Mouse (Mus musculus): ENCODE results near the gene Crlf3. TPM values are rescaled to one million over a fixed set of nuclear protein-coding genes. Genes with fewer than 3 reads are reported as not detected.
A peak's percentile ranks its signal among the peaks of the same experiment; 100 is the strongest.

Crlf3 gene
- polyA plus RNA-seq, 1 experiment from 2014 or later: 48.2 TPM

DNA sequence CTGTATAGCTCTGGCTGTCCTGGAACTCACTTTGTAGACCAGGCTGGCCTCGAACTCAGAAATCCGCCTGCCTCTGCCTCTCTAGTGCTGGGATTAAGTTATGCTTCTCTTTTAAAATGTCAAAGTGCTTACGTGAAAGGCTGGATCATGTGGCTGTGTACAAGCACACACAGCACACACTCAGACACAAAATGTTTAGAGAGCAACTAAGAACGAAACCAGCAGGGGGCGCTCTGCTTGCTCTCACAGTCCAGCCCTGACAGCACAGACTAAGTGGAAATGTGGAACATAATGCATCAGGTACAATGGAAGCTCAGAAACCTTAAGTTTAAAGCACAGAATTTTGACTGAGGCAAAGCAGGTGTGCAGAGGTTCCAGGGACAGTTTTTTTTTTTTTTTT, 6.1 kb upstream of the Crlf3 start:
- Histone ChIP-seq H3K27ac (ENCODE audit: low read depth, low read length) (no peak overlapping the region), H3K9ac (ENCODE audit: low read depth, low read length) (no peak overlapping the region), H3K4me2 (replicated peaks; ENCODE audit: low read depth, low read length) (no peak overlapping the region), H3K4me1 (ENCODE audit: control insufficient read depth, insufficient read depth, low read length) (no peaks in the 10 kb centered on the region), H3K27me3 (ENCODE audit: control insufficient read depth, insufficient read depth, low read length) (no peaks in the 10 kb centered on the region), H3K9me3 (ENCODE audit: control insufficient read depth, low read length) (no peaks in the 10 kb centered on the region), H3K36me3 (ENCODE audit: control insufficient read depth, insufficient read depth, low read length) (no peaks in the 10 kb centered on the region), H3K4me3 (ENCODE audit: low read length) (no peak overlapping the region)
- ATAC-seq (ENCODE audit: low FRiP score, low TSS enrichment): peak; percentile 76
- WGBS: 15% methylated on average over 5 of the region's 5 CpGs

DNA sequence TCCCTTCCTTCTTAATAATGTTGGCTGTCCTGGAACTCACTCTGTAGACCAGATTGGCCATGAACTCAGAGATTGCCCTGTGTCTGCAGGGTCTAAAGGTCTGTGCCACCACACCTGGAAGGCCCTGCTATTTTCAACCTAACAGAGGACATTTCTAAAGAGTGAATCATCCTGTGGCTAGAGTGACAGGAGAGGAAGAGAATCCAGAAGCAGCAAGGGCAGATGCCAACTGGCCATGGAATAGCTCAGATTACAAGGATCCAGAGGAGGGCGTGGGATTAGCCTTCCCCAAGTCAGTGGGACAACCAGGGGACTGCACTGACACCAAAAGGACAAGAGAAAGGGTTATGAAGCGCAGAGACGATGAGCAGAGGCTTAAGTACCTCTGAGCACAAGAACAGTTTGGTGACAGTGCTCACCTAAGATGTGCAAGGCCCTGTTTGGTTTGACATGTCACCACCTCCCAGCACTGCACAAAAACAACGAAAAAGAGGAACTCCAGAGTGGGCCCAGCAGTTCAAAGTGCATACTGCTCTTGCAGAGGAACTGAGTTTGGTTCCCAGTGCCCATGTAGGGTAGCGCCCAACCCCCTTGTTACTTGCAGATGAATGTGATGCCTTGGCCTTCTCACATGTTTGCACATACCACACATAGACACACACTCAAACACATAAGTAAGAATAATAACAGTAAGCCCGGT, 4.7 kb upstream of the Crlf3 start:
- Histone ChIP-seq H3K9ac (ENCODE audit: low read depth, low read length) (no peak overlapping the region), H3K4me2 (replicated peaks; ENCODE audit: low read depth, low read length) (no peak overlapping the region), H3K27ac (ENCODE audit: low read depth, low read length) (no peak overlapping the region), H3K27me3 (ENCODE audit: control insufficient read depth, insufficient read depth, low read length) (no peaks in the 10 kb centered on the region), H3K36me3 (ENCODE audit: control insufficient read depth, insufficient read depth, low read length) (no peaks in the 10 kb centered on the region), H3K9me3 (ENCODE audit: control insufficient read depth, low read length) (no peaks in the 10 kb centered on the region), H3K4me1 (ENCODE audit: control insufficient read depth, insufficient read depth, low read length) (no peaks in the 10 kb centered on the region), H3K4me3 (ENCODE audit: low read length) (no peak overlapping the region)
- WGBS: 69% methylated on average over 6 of the region's 6 CpGs
- no peak for ATAC-seq (ENCODE audit: low FRiP score, low TSS enrichment)

DNA sequence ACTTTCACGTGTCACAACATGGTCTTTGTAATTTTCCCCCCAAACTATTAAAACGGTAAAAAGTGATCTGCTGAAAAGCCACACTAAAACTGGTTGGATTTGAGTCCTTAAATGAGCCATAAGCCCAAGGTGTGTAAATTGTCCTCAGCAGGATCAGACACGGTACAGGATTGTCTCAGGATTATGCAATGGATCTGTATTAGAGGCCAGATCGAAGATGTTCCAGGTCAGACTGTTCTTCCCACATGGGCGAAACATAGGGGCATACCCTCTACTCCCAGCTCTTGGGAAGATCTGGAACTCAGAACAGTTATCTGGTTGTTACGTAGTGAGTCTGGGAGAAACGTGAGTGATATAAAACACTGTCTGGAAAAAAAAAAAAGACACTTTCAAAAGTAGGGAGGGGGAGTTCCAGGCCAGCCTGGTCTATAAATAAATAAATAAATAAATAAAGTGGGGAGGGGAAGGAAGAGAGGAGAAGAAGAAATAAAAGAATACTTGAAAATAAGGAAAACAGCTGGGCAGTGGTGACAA, 1.1 kb upstream of the Crlf3 start:
- no peaks in the 10 kb centered on the region for H3K27me3 ChIP-seq (ENCODE audit: control insufficient read depth, insufficient read depth, low read length)
- H3K36me3 ChIP-seq (ENCODE audit: control insufficient read depth, insufficient read depth, low read length): no peaks in the 10 kb centered on the region
- H3K27ac ChIP-seq (ENCODE audit: low read depth, low read length): peak overlapping the region; percentile 96; the same call in 1 of the 2 replicates
- ATAC-seq (ENCODE audit: low FRiP score, low TSS enrichment): no peak
- WGBS: 83% methylated on average over 7 of the region's 7 CpGs
- H3K4me2 ChIP-seq (replicated peaks; ENCODE audit: low read depth, low read length): no peak overlapping the region
- H3K9ac ChIP-seq (ENCODE audit: low read depth, low read length): no peak overlapping the region
- H3K9me3 ChIP-seq (ENCODE audit: control insufficient read depth, low read length): no peaks in the 10 kb centered on the region
- H3K4me3 ChIP-seq (ENCODE audit: low read length): no peak overlapping the region
- H3K4me1 ChIP-seq (ENCODE audit: control insufficient read depth, insufficient read depth, low read length): no peaks in the 10 kb centered on the region

DNA sequence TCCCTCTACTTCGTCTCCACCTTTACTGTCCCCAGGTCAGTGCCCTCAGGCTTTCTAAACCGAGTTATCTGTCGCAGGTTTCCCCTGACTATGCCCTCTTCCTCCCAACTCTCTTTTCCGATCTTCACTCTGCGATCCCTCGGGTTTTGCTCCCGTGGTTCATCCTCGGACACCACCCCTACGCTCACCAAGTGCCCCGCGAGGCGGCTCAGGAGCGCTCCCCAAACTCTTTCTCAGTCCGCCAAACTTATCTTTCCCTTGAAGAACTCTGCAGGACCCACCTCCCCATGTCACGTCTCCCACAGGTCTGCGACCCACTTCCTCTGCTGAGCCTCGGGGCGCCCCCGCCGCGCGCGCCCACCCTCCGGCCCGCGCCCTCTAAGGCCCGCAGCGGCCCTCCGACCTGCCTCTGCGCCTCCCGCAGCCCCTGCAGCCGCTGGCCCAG, 388 bp downstream of the Crlf3 start:
- H3K9ac ChIP-seq (ENCODE audit: low read depth, low read length): peak overlapping the region; percentile 94
- peak overlapping the region; percentile 91 for H3K4me3 ChIP-seq (ENCODE audit: low read length)
- no peaks in the 10 kb centered on the region for H3K9me3 ChIP-seq (ENCODE audit: control insufficient read depth, low read length)
- no peak; the same call in 1 of the 2 replicates for ATAC-seq (ENCODE audit: low FRiP score, low TSS enrichment)
- WGBS: under 1% methylated on average over 32 of the region's 32 CpGs
- H3K4me1 ChIP-seq (ENCODE audit: control insufficient read depth, insufficient read depth, low read length): no peaks in the 10 kb centered on the region
- peak overlapping the region; percentile 48 for H3K4me2 ChIP-seq (replicated peaks; ENCODE audit: low read depth, low read length)
- no peaks in the 10 kb centered on the region for H3K27me3 ChIP-seq (ENCODE audit: control insufficient read depth, insufficient read depth, low read length)
- no peaks in the 10 kb centered on the region for H3K36me3 ChIP-seq (ENCODE audit: control insufficient read depth, insufficient read depth, low read length)
- peak overlapping the region; percentile 96 for H3K27ac ChIP-seq (ENCODE audit: low read depth, low read length)

DNA sequence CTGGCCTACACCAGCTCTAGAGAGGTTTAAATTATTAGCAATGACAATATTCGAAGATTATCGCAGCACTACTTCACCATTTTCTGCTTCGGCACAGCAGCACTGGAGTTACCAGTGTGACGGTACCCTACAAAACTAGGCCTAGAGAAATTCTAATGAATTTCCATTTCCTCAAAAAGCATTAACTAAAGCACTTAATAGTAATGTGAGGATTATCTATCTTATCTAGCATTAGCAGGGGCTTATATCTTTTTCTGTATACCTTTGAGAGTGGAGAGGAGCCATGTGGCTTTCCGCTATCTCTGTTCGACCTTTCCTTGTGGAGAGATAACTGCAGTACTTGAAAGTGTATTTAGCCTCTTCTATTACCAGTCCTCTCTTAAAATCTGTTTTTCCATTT, 1.0 kb downstream of the Crlf3 start:
- Histone ChIP-seq H3K36me3 (ENCODE audit: control insufficient read depth, insufficient read depth, low read length) (no peaks in the 10 kb centered on the region), H3K9me3 (ENCODE audit: control insufficient read depth, low read length) (no peaks in the 10 kb centered on the region), H3K4me1 (ENCODE audit: control insufficient read depth, insufficient read depth, low read length) (no peaks in the 10 kb centered on the region), H3K27ac (ENCODE audit: low read depth, low read length) (no peak overlapping the region), H3K27me3 (ENCODE audit: control insufficient read depth, insufficient read depth, low read length) (no peaks in the 10 kb centered on the region), H3K4me3 (ENCODE audit: low read length) (peak overlapping the region; percentile 91), H3K4me2 (replicated peaks; ENCODE audit: low read depth, low read length) (peak overlapping the region; percentile 48), H3K9ac (ENCODE audit: low read depth, low read length) (peak overlapping the region; percentile 94)
- 59% methylated on average over 6 of the region's 6 CpGs for WGBS
- no peak for ATAC-seq (ENCODE audit: low FRiP score, low TSS enrichment)

DNA sequence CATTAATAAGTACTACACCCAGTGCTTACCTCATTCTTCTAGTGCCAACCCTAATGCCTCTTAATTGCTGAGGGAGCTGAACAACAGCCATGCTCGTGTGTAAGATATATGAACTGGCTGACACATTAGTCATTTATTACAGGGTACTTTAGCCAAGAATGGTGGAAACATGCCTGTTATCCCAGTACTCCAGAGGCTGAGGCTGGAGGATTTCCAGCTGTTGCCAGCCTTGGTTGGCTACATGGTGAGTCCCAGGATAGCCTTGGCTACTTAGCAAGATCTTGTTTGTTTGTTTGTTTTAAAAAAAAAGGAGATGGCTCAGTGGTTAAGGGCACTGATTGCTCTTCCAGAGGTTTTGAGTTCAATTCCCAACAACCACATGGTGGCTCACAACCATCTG, 2.0 kb downstream of the Crlf3 start:
- Histone ChIP-seq H3K4me3 (ENCODE audit: low read length) (no peak overlapping the region), H3K9ac (ENCODE audit: low read depth, low read length) (no peak overlapping the region), H3K27ac (ENCODE audit: low read depth, low read length) (no peak overlapping the region), H3K27me3 (ENCODE audit: control insufficient read depth, insufficient read depth, low read length) (no peaks in the 10 kb centered on the region), H3K36me3 (ENCODE audit: control insufficient read depth, insufficient read depth, low read length) (no peaks in the 10 kb centered on the region), H3K4me1 (ENCODE audit: control insufficient read depth, insufficient read depth, low read length) (no peaks in the 10 kb centered on the region), H3K4me2 (replicated peaks; ENCODE audit: low read depth, low read length) (no peak overlapping the region), H3K9me3 (ENCODE audit: control insufficient read depth, low read length) (no peaks in the 10 kb centered on the region)
- no peak for ATAC-seq (ENCODE audit: low FRiP score, low TSS enrichment)
- WGBS: 10% methylated on average over 1 of the region's 1 CpGs

DNA sequence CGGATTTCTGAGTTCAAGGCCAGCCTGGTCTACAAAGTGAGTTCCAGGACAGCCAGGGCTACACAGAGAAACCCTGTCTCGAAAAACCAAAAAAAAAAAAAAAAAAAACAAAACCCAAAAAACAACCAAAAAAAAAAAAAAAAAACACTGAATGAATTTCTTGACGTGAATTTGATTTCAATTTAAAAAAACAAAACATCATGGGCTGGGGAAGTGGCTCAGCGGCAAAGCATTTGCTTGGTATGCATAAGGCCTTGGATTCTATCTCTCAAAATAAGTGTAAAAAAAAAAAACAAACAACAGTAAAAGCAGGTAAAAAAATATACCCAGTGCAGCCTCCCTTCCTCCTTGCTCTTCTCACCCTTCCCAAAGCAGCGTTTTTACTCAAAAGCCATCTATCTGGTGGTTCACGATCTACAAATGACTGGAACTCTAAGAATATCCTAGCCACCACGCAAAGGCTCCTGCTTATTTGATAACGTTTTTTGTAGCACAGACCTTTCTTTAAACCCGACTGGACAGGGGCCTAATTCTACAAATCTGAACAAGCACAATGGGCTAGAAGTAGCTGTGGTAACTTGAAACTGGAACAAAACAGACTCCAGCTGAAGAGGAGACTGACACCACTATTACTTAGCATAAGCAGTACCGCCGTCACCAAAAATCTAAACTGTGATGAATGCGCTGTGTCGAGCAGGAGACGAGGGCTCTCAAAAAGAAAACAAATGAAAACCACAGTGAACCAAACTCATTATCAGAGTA, 2.8 kb downstream of the Crlf3 start:
- Histone ChIP-seq H3K27me3 (ENCODE audit: control insufficient read depth, insufficient read depth, low read length) (no peaks in the 10 kb centered on the region), H3K4me3 (ENCODE audit: low read length) (no peak overlapping the region), H3K27ac (ENCODE audit: low read depth, low read length) (no peak overlapping the region), H3K9ac (ENCODE audit: low read depth, low read length) (no peak overlapping the region), H3K4me1 (ENCODE audit: control insufficient read depth, insufficient read depth, low read length) (no peaks in the 10 kb centered on the region), H3K36me3 (ENCODE audit: control insufficient read depth, insufficient read depth, low read length) (no peaks in the 10 kb centered on the region), H3K9me3 (ENCODE audit: control insufficient read depth, low read length) (no peaks in the 10 kb centered on the region), H3K4me2 (replicated peaks; ENCODE audit: low read depth, low read length) (no peak overlapping the region)
- WGBS: 60% methylated on average over 13 of the region's 14 CpGs
- ATAC-seq (ENCODE audit: low FRiP score, low TSS enrichment): no peak

DNA sequence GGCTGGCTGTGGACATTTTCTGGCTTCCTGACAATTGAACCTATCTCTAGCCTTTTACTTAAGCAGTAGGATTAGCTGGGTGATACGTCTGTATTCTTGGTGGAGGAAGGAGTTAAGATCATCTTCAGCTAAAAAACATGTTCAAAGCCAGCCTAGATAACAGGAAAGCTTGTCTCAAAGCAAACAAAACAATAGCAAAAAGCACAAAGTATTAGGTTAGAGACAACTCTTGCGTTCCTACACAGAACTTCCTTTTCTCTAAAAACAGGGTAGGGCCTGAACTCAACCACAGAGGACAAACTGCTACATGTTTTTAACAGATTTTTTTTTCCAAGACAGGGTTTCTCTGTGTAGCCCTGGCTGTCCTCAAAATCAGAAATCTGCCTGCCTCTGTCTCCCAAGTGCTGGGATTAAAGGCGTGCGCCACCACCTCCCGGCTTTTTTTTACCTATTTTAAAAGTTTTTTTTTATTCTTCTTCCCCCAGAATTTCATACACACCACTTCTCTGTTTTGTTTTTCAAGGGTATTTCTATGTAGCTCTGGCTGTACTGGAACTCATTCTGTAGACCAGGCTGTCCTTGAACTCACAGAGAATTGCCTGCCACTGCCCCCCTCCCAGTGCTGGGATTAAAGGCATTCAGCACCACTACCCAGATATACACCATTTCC, 5.0 kb downstream of the Crlf3 start:
- no peak overlapping the region for H3K27ac ChIP-seq (ENCODE audit: low read depth, low read length)
- 93% methylated on average over 5 of the region's 5 CpGs for WGBS
- H3K9me3 ChIP-seq (ENCODE audit: control insufficient read depth, low read length): no peaks in the 10 kb centered on the region
- no peaks in the 10 kb centered on the region for H3K27me3 ChIP-seq (ENCODE audit: control insufficient read depth, insufficient read depth, low read length)
- no peaks in the 10 kb centered on the region for H3K4me1 ChIP-seq (ENCODE audit: control insufficient read depth, insufficient read depth, low read length)
- ATAC-seq (ENCODE audit: low FRiP score, low TSS enrichment): no peak
- H3K4me2 ChIP-seq (replicated peaks; ENCODE audit: low read depth, low read length): no peak overlapping the region
- no peak overlapping the region for H3K4me3 ChIP-seq (ENCODE audit: low read length)
- H3K9ac ChIP-seq (ENCODE audit: low read depth, low read length): no peak overlapping the region
- H3K36me3 ChIP-seq (ENCODE audit: control insufficient read depth, insufficient read depth, low read length): no peaks in the 10 kb centered on the region; the same call in 1 of the 2 replicates

Measured in kidney, embryonic 14.5 days (tissue).